Mouse (Mus musculus) liver, embryonic 14.5 days (tissue): ENCODE data around the gene D430019H16Rik. TPM values are rescaled to one million over a fixed set of nuclear protein-coding genes. Genes with fewer than 3 reads are reported as not detected.

Experiments used
- ATAC-seq: fragments of 200-750 bp; cut with Nextera tagmentation; 2 replicates; pipeline ENCODE4 v1.8.0; 2017; ENCODE audit warnings: moderate number of reproducible peaks, mild to moderate bottlenecking, moderate library complexity; ENCODE audit not compliant: insufficient read depth
- DNase-seq, 3 experiments: peaks; one replicate each; pipeline ENCODE4 v3.0.0-alpha.2; 2012 to 2013; ENCODE audit warnings: low read depth in 3 of 3, low spot score in 3 of 3
- H3K27ac ChIP-seq: fragments of 300-500 bp; sonication (generic); 2 replicates; pipeline ENCODE4 v1.5.1; 2014; ENCODE audit warnings: moderate library complexity, mild to moderate bottlenecking, control low read depth, inconsistent platforms
- H3K27me3 ChIP-seq: fragments of 300-500 bp; sonication (generic); 2 replicates; pipeline ENCODE4 v1.6.1; 2014; ENCODE audit warnings: mild to moderate bottlenecking, low read length, moderate library complexity; ENCODE audit not compliant: control insufficient read depth, insufficient read depth
- H3K36me3 ChIP-seq: fragments of 300-500 bp; sonication (generic); replicated peaks from 2 replicates; pipeline ENCODE4 v1.6.1; 2014; ENCODE audit warnings: low read depth; ENCODE audit not compliant: control insufficient read depth, insufficient read depth
- H3K4me1 ChIP-seq, 2 experiments: fragments of 200-500 bp in 1 of 2; fragments of 300-500 bp in 1 of 2; sonication (generic) in 1 of 2; replicated peaks; 2 replicates each; pipeline ENCODE4 v1.6.1; 2012 to 2014; ENCODE audit warnings: antibody characterized with exemption in 1 of 2, inconsistent platforms in 1 of 2, low read length in 1 of 2; ENCODE audit not compliant: control insufficient read depth in 2 of 2, insufficient read depth in 2 of 2
- H3K4me2 ChIP-seq: fragments of 300-500 bp; sonication (generic); 2 replicates; pipeline ENCODE4 v1.6.1; 2014; ENCODE audit warnings: low read depth, mild to moderate bottlenecking, control low read depth, moderate library complexity
- H3K4me3 ChIP-seq, 2 experiments: fragments of 200-500 bp in 1 of 2; fragments of 300-500 bp in 1 of 2; sonication (generic) in 1 of 2; 2 replicates each; pipeline ENCODE4 v1.5.1; 2012 to 2014; ENCODE audit warnings: low read depth in 2 of 2, low read length in 2 of 2, mild to moderate bottlenecking in 2 of 2, control low read depth in 1 of 2, inconsistent platforms in 1 of 2, moderate library complexity in 1 of 2; ENCODE audit not compliant: insufficient read depth in 1 of 2
- H3K9ac ChIP-seq: fragments of 300-500 bp; sonication (generic); replicated peaks from 2 replicates; pipeline ENCODE4 v1.6.1; 2014; ENCODE audit warnings: mild to moderate bottlenecking, control low read depth, moderate library complexity
- H3K9me3 ChIP-seq: fragments of 300-500 bp; sonication (generic); 2 replicates; pipeline ENCODE4 v1.6.1; 2016; ENCODE audit warnings: low read length, mixed read lengths; ENCODE audit not compliant: control insufficient read depth
- CTCF ChIP-seq: IDR thresholded peaks from 2 replicates; pipeline ENCODE4 v1.5.1; 2016; ENCODE audit warnings: antibody characterized with exemption, low read depth, control low read depth
- EP300 ChIP-seq: IDR thresholded peaks from 2 replicates; pipeline ENCODE4 v1.6.1; 2016; ENCODE audit warnings: antibody characterized with exemption, low read depth
- WGBS: fragments of 180-500 bp; shearing (Covaris S2); extraction: QIAGEN DNeasy Blood & Tissue Kit; methylation state at CpG from one replicate; pipeline ENCODE4 v1.1.7; 2014; ENCODE audit not compliant: insufficient replicate concordance; 5-methylcytosine and 5-hydroxymethylcytosine counted together
- polyA plus RNA-seq, 2 experiments: library from polyadenylated mRNA; depleted of rRNA in 1 of 2; stranded (reverse) in 1 of 2; unstranded in 1 of 2; fragments of >200 nt; fragmentation: Nextera tagmentation in 1 of 2; extraction: Ambion mirVana in 1 of 2; gene quantifications; 2 replicates each; pipeline versions ENCODE4 v1.2.1 to v1.2.3; 2012 to 2014

Gene D430019H16Rik
- polyA plus RNA-seq, 2 experiments = 0.03 to 0.23 TPM

GRCm38 (mm10) chr12:105458791-105459190, 5.1 kb downstream of the D430019H16Rik start:
- TF ChIP-seq CTCF = no peak
- TF ChIP-seq EP300 = no peak
- Histone ChIP-seq H3K4me3 (no peak overlapping the region), H3K4me1 (no peaks in the 10 kb centered on the region), H3K27me3 (no peaks in the 10 kb centered on the region; the same call in 1 of the 2 replicates), H3K9me3 (no peaks in the 10 kb centered on the region), H3K27ac (no peak overlapping the region), H3K36me3 (no peaks in the 10 kb centered on the region), H3K4me2 (no peak overlapping the region), H3K9ac (no peak overlapping the region)
- no peak for ATAC-seq
- 72% methylated on average over 6 of the region's 6 CpGs for WGBS
- DNase-seq = no peak

- no peak overlapping the region for H3K27ac ChIP-seq
- no peak for DNase-seq
- H3K9me3 ChIP-seq = no peaks in the 10 kb centered on the region
- no peaks in the 10 kb centered on the region for H3K27me3 ChIP-seq
- no peak overlapping the region for H3K9ac ChIP-seq
- no peak for ATAC-seq
- H3K4me3 ChIP-seq = no peak overlapping the region
- no peak overlapping the region for H3K4me2 ChIP-seq
- WGBS = 63% methylated on average over 6 of the region's 6 CpGs
- TF ChIP-seq CTCF (no peak), EP300 (no peak)
- no peaks in the 10 kb centered on the region for H3K36me3 ChIP-seq
- H3K4me1 ChIP-seq = no peaks in the 10 kb centered on the region
These were observed 7.4 kb downstream of the D430019H16Rik start for GRCm38 (mm10) chr12:105461066-105461465.

GRCm38 (mm10) chr12:105469026-105469425, 15.4 kb downstream of the D430019H16Rik start:
- Histone ChIP-seq H3K4me3 (no peak overlapping the region), H3K36me3 (no peaks in the 10 kb centered on the region), H3K27ac (no peak overlapping the region), H3K9ac (no peak overlapping the region), H3K9me3 (no peaks in the 10 kb centered on the region), H3K27me3 (no peaks in the 10 kb centered on the region), H3K4me2 (no peak overlapping the region), H3K4me1 (no peaks in the 10 kb centered on the region)
- TF ChIP-seq EP300 (no peak), CTCF (no peak)
- WGBS = 70% methylated on average over 8 of the region's 8 CpGs
- DNase-seq (no peak), ATAC-seq (no peak)

GRCm38 (mm10) chr12:105475230-105475911, 21.7 kb downstream of the D430019H16Rik start:
- Histone ChIP-seq H3K9me3 (no peaks in the 10 kb centered on the region), H3K9ac (no peak overlapping the region), H3K4me1 (no peaks in the 10 kb centered on the region), H3K4me3 (no peak overlapping the region), H3K36me3 (no peaks in the 10 kb centered on the region), H3K27me3 (no peaks in the 10 kb centered on the region), H3K4me2 (no peak overlapping the region), H3K27ac (no peak overlapping the region)
- DNase-seq = no peak
- ATAC-seq = no peak
- TF ChIP-seq CTCF (no peak), EP300 (no peak)
- WGBS = 53% methylated on average over 12 of the region's 12 CpGs

GRCm38 (mm10) chr12:105476453-105476852, 22.8 kb downstream of the D430019H16Rik start:
- peak; percentile 91 for TF ChIP-seq CTCF
- no peak for TF ChIP-seq EP300
- no peak overlapping the region for H3K27ac ChIP-seq
- ATAC-seq (no peak), DNase-seq (no peak)
- H3K4me2 ChIP-seq = no peak overlapping the region
- H3K4me3 ChIP-seq = no peak overlapping the region
- no peaks in the 10 kb centered on the region for H3K9me3 ChIP-seq
- H3K36me3 ChIP-seq = no peaks in the 10 kb centered on the region
- H3K9ac ChIP-seq = no peak overlapping the region
- no peaks in the 10 kb centered on the region for H3K4me1 ChIP-seq
- WGBS = 23% methylated on average over 9 of the region's 9 CpGs
- H3K27me3 ChIP-seq = no peaks in the 10 kb centered on the region
